Mouse (Mus musculus): ENCODE data around the gene Maml3. TPM values are rescaled to one million over a fixed set of nuclear protein-coding genes. Genes with fewer than 3 reads are reported as not detected.

The Maml3 gene
- polyA plus RNA-seq, 1 experiment from 2014 or later: 8.0 TPM

GRCm38 (mm10) chr3:51943642-51944041, 161.2 kb downstream of the Maml3 start:
- no peak for ATAC-seq (ENCODE audit: low FRiP score)
- 66% methylated on average over 8 of the region's 8 CpGs for WGBS

GRCm38 (mm10) chr3:51941781-51942180, 163.1 kb downstream of the Maml3 start:
- DNase-seq (ENCODE audit: low spot score): no peak

More at GRCm38 (mm10) chr3:51943642-51944041, 161.2 kb downstream of the Maml3 start:
- H3K9ac ChIP-seq: no peak overlapping the region
- H3K4me2 ChIP-seq (replicated peaks): no peak overlapping the region
- no peak for DNase-seq (ENCODE audit: low spot score)
- H3K4me3 ChIP-seq (replicated peaks; ENCODE audit: low read length): no peak overlapping the region
- no peaks in the 10 kb centered on the region for H3K27me3 ChIP-seq (ENCODE audit: control insufficient read depth, insufficient read depth, low read length)
- H3K9me3 ChIP-seq (ENCODE audit: control insufficient read depth, low read length): no peaks in the 10 kb centered on the region
- H3K36me3 ChIP-seq (replicated peaks; ENCODE audit: control insufficient read depth, insufficient read depth): no peaks in the 10 kb centered on the region
- no peaks in the 10 kb centered on the region for H3K4me1 ChIP-seq (replicated peaks; ENCODE audit: control insufficient read depth, insufficient read depth, low read length)
- no peak overlapping the region for H3K27ac ChIP-seq

GRCm38 (mm10) chr3:51939864-51940263, 165.0 kb downstream of the Maml3 start:
- H3K4me1 ChIP-seq (replicated peaks; ENCODE audit: control insufficient read depth, insufficient read depth, low read length): no peaks in the 10 kb centered on the region
- no peak overlapping the region for H3K4me2 ChIP-seq (replicated peaks)
- no peak overlapping the region for H3K4me3 ChIP-seq (replicated peaks; ENCODE audit: low read length)
- no peaks in the 10 kb centered on the region for H3K36me3 ChIP-seq (replicated peaks; ENCODE audit: control insufficient read depth, insufficient read depth)
- no peak overlapping the region for H3K27ac ChIP-seq
- ATAC-seq (ENCODE audit: low FRiP score) (no peak), DNase-seq (ENCODE audit: low spot score) (no peak)
- no peak overlapping the region for H3K9ac ChIP-seq
- H3K9me3 ChIP-seq (ENCODE audit: control insufficient read depth, low read length): no peaks in the 10 kb centered on the region
- no peaks in the 10 kb centered on the region for H3K27me3 ChIP-seq (ENCODE audit: control insufficient read depth, insufficient read depth, low read length)
- 71% methylated on average over 7 of the region's 7 CpGs for WGBS

More at GRCm38 (mm10) chr3:51941781-51942180, 163.1 kb downstream of the Maml3 start:
- Histone ChIP-seq H3K27me3 (ENCODE audit: control insufficient read depth, insufficient read depth, low read length) (no peaks in the 10 kb centered on the region), H3K4me3 (replicated peaks; ENCODE audit: low read length) (no peak overlapping the region), H3K27ac (no peak overlapping the region), H3K4me1 (replicated peaks; ENCODE audit: control insufficient read depth, insufficient read depth, low read length) (no peaks in the 10 kb centered on the region), H3K9ac (no peak overlapping the region), H3K36me3 (replicated peaks; ENCODE audit: control insufficient read depth, insufficient read depth) (no peaks in the 10 kb centered on the region), H3K9me3 (ENCODE audit: control insufficient read depth, low read length) (no peaks in the 10 kb centered on the region), H3K4me2 (replicated peaks) (no peak overlapping the region)
- WGBS: 75% methylated on average over 8 of the region's 8 CpGs
- ATAC-seq (ENCODE audit: low FRiP score): no peak

GRCm38 (mm10) chr3:51939054-51939453, 165.8 kb downstream of the Maml3 start:
- Histone ChIP-seq H3K4me3 (replicated peaks; ENCODE audit: low read length) (no peak overlapping the region), H3K4me2 (replicated peaks) (no peak overlapping the region), H3K36me3 (replicated peaks; ENCODE audit: control insufficient read depth, insufficient read depth) (no peaks in the 10 kb centered on the region), H3K27ac (no peak overlapping the region), H3K27me3 (ENCODE audit: control insufficient read depth, insufficient read depth, low read length) (no peaks in the 10 kb centered on the region), H3K9me3 (ENCODE audit: control insufficient read depth, low read length) (no peaks in the 10 kb centered on the region), H3K9ac (no peak overlapping the region), H3K4me1 (replicated peaks; ENCODE audit: control insufficient read depth, insufficient read depth, low read length) (no peaks in the 10 kb centered on the region)
- DNase-seq (ENCODE audit: low spot score) (no peak), ATAC-seq (ENCODE audit: low FRiP score) (no peak)
- 89% methylated on average over 5 of the region's 5 CpGs for WGBS

- no peaks in the 10 kb centered on the region for H3K27me3 ChIP-seq (ENCODE audit: control insufficient read depth, insufficient read depth, low read length)
- H3K36me3 ChIP-seq (replicated peaks; ENCODE audit: control insufficient read depth, insufficient read depth): no peaks in the 10 kb centered on the region
- no peak overlapping the region for H3K9ac ChIP-seq
- no peaks in the 10 kb centered on the region for H3K9me3 ChIP-seq (ENCODE audit: control insufficient read depth, low read length)
- no peak overlapping the region for H3K4me2 ChIP-seq (replicated peaks)
- DNase-seq (ENCODE audit: low spot score) (no peak), ATAC-seq (ENCODE audit: low FRiP score) (no peak)
- 94% methylated on average over 5 of the region's 5 CpGs for WGBS
- H3K4me1 ChIP-seq (replicated peaks; ENCODE audit: control insufficient read depth, insufficient read depth, low read length): no peaks in the 10 kb centered on the region
- no peak overlapping the region for H3K4me3 ChIP-seq (replicated peaks; ENCODE audit: low read length)
- no peak overlapping the region for H3K27ac ChIP-seq
Observed at GRCm38 (mm10) chr3:51937176-51937575, 167.7 kb downstream of the Maml3 start.

GRCm38 (mm10) chr3:51934531-51935485, 170.1 kb downstream of the Maml3 start:
- WGBS: 84% methylated on average over 13 of the region's 13 CpGs
- Histone ChIP-seq H3K9me3 (ENCODE audit: control insufficient read depth, low read length) (no peaks in the 10 kb centered on the region), H3K27ac (no peak overlapping the region), H3K4me3 (replicated peaks; ENCODE audit: low read length) (no peak overlapping the region), H3K4me1 (replicated peaks; ENCODE audit: control insufficient read depth, insufficient read depth, low read length) (no peaks in the 10 kb centered on the region), H3K36me3 (replicated peaks; ENCODE audit: control insufficient read depth, insufficient read depth) (no peaks in the 10 kb centered on the region), H3K9ac (no peak overlapping the region), H3K4me2 (replicated peaks) (no peak overlapping the region), H3K27me3 (ENCODE audit: control insufficient read depth, insufficient read depth, low read length) (no peaks in the 10 kb centered on the region)
- DNase-seq (ENCODE audit: low spot score) (no peak), ATAC-seq (ENCODE audit: low FRiP score) (no peak)

GRCm38 (mm10) chr3:51928188-51928587, 176.7 kb downstream of the Maml3 start:
- no peak for ATAC-seq (ENCODE audit: low FRiP score)
- Histone ChIP-seq H3K4me2 (replicated peaks) (peak overlapping the region; percentile 17; the same call in 1 of the 2 replicates), H3K4me3 (replicated peaks; ENCODE audit: low read length) (no peak overlapping the region), H3K27ac (no peak overlapping the region), H3K4me1 (replicated peaks; ENCODE audit: control insufficient read depth, insufficient read depth, low read length) (peaks cover 23% of the 10 kb centered on the region; the same call in 1 of the 2 replicates), H3K9ac (no peak overlapping the region), H3K9me3 (ENCODE audit: control insufficient read depth, low read length) (no peaks in the 10 kb centered on the region), H3K27me3 (ENCODE audit: control insufficient read depth, insufficient read depth, low read length) (no peaks in the 10 kb centered on the region), H3K36me3 (replicated peaks; ENCODE audit: control insufficient read depth, insufficient read depth) (no peaks in the 10 kb centered on the region)
- 66% methylated on average over 14 of the region's 14 CpGs for WGBS
- no peak for DNase-seq (ENCODE audit: low spot score)

- no peak for DNase-seq (ENCODE audit: low spot score)
- peaks cover 23% of the 10 kb centered on the region; the same call in 1 of the 2 replicates for H3K4me1 ChIP-seq (replicated peaks; ENCODE audit: control insufficient read depth, insufficient read depth, low read length)
Observed at GRCm38 (mm10) chr3:51927591-51927990, 177.3 kb downstream of the Maml3 start.

GRCm38 (mm10) chr3:51927043-51927442, 177.8 kb downstream of the Maml3 start:
- WGBS: 28% methylated on average over 6 of the region's 6 CpGs
- DNase-seq (ENCODE audit: low spot score) (no peak), ATAC-seq (ENCODE audit: low FRiP score) (no peak)
- no peak overlapping the region for H3K4me3 ChIP-seq (replicated peaks; ENCODE audit: low read length)
- H3K27ac ChIP-seq: no peak overlapping the region
- H3K36me3 ChIP-seq (replicated peaks; ENCODE audit: control insufficient read depth, insufficient read depth): no peaks in the 10 kb centered on the region
- no peak overlapping the region for H3K9ac ChIP-seq
- H3K4me2 ChIP-seq (replicated peaks): no peak overlapping the region
- H3K9me3 ChIP-seq (ENCODE audit: control insufficient read depth, low read length): no peaks in the 10 kb centered on the region
- no peaks in the 10 kb centered on the region for H3K27me3 ChIP-seq (ENCODE audit: control insufficient read depth, insufficient read depth, low read length)
- peaks cover 23% of the 10 kb centered on the region; the same call in 1 of the 2 replicates for H3K4me1 ChIP-seq (replicated peaks; ENCODE audit: control insufficient read depth, insufficient read depth, low read length)

More at GRCm38 (mm10) chr3:51927591-51927990, 177.3 kb downstream of the Maml3 start:
- no peaks in the 10 kb centered on the region for H3K9me3 ChIP-seq (ENCODE audit: control insufficient read depth, low read length)
- H3K36me3 ChIP-seq (replicated peaks; ENCODE audit: control insufficient read depth, insufficient read depth): no peaks in the 10 kb centered on the region
- H3K4me3 ChIP-seq (replicated peaks; ENCODE audit: low read length): no peak overlapping the region
- H3K4me2 ChIP-seq (replicated peaks): peak overlapping the region; percentile 17; the same call in 1 of the 2 replicates
- WGBS: 54% methylated on average over 7 of the region's 7 CpGs
- H3K27me3 ChIP-seq (ENCODE audit: control insufficient read depth, insufficient read depth, low read length): no peaks in the 10 kb centered on the region
- no peak overlapping the region for H3K27ac ChIP-seq
- no peak for ATAC-seq (ENCODE audit: low FRiP score)
- H3K9ac ChIP-seq: no peak overlapping the region
